Mouse (Mus musculus): ENCODE data around the gene Gm10570.

GRCm38 (mm10) chr4:130325446-130325845 lies 17.0 kb upstream of the Gm10570 start:
- TF ChIP-seq CTCF (conservative IDR thresholded peaks at IDR 0.05; ENCODE audit: insufficient read depth, insufficient read length, low read depth, low read length) (no peak), POLR2A (IDR thresholded peaks at IDR 0.05; ENCODE audit: low read depth, low read length) (no peak)

All from kidney, adult 2 months (tissue).